Mouse (Mus musculus) olfactory bulb, adult 2 months (tissue): ENCODE data around the gene Eif4b. TPM values are rescaled to one million over a fixed set of nuclear protein-coding genes. Genes with fewer than 3 reads are reported as not detected.

Experiments
- H3K27ac ChIP-seq: fragments of 200-500 bp; 2 replicates; pipeline ENCODE4 v1.5.1; 2012; ENCODE audit warnings: low read depth, low read length; ENCODE audit not compliant: insufficient read depth
- H3K4me1 ChIP-seq: fragments of 200-500 bp; 2 replicates; pipeline ENCODE4 v1.6.1; 2012; ENCODE audit warnings: low read length; ENCODE audit not compliant: control insufficient read depth, insufficient read depth
- H3K4me3 ChIP-seq: fragments of 200-500 bp; 2 replicates; pipeline ENCODE4 v1.5.1; 2012; ENCODE audit warnings: mild to moderate bottlenecking, low read depth, low read length, moderate library complexity; ENCODE audit not compliant: insufficient read depth
- CTCF ChIP-seq: fragments of 200-500 bp; IDR thresholded peaks from 2 replicates; pipeline ENCODE4 v1.5.1; 2012; ENCODE audit warnings: low read depth, mild to moderate bottlenecking, low read length, moderate library complexity; ENCODE audit not compliant: insufficient read depth
- POLR2A ChIP-seq: fragments of 200-500 bp; IDR thresholded peaks from 2 replicates; pipeline ENCODE4 v1.6.1; 2012; ENCODE audit warnings: mild to moderate bottlenecking, low read depth, low read length, moderate library complexity; ENCODE audit not compliant: insufficient read depth
- WGBS: fragments of 180-500 bp; shearing (Covaris S2); methylation state at CpG from one replicate; pipeline ENCODE4 v1.1.7; 2018; 5-methylcytosine and 5-hydroxymethylcytosine counted together
- polyA plus RNA-seq: library from polyadenylated mRNA; stranded (reverse); fragments of >200 nt; gene quantifications from 2 replicates; pipeline ENCODE4 v1.2.4, GENCODE M21; 2012; ENCODE audit warnings: low replicate concordance; ENCODE audit not compliant: missing spikeins, insufficient read depth, insufficient read length

Gene Eif4b
- polyA plus RNA-seq, 1 experiment: 618 TPM

- no peak overlapping the region for H3K27ac ChIP-seq
- TF ChIP-seq POLR2A: no peak
- no peak for TF ChIP-seq CTCF
- 78% methylated on average over 12 of the region's 12 CpGs for WGBS
- H3K4me1 ChIP-seq: no peaks in the 10 kb centered on the region
- H3K4me3 ChIP-seq: no peak overlapping the region
Measured at GRCm38 (mm10) chr15:102089914-102090585, 16.5 kb downstream of the Eif4b start.

DNA sequence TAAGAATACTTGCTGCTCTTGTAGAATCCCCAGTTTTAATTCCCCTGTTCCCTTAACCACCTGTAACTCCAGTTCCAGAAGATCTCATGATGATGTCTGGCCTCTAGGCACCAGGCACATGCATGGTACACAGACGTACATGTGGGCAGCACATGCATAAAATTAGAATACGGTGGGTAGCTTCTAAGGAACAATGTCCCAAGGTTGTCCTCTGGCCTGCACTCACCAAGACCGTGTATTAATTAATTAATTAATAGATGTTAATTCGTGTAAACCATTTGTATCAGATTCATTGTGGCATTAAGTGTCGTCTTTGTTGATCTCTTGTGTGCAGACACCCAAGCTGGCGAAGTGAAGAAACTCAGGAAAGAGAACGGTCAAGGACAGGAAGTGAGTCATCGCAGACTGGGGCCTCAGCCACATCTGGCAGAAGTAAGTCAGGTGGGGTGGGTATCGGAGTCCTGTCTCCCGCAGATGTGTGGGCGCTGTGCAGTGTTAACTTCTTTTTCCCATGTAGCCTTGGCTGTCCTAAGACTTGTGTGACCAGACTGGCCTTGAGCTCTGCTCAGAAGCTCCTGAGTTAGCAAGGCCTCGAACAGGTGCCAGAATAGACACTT, 17.6 kb downstream of the Eif4b start:
- 77% methylated on average over 12 of the region's 12 CpGs for WGBS

GRCm38 (mm10) chr15:102091688-102092087, 18.1 kb downstream of the Eif4b start:
- H3K4me1 ChIP-seq: no peaks in the 10 kb centered on the region
- H3K4me3 ChIP-seq: no peak overlapping the region
- TF ChIP-seq POLR2A: no peak
- TF ChIP-seq CTCF: no peak
- WGBS: 81% methylated on average over 1 of the region's 1 CpGs
- H3K27ac ChIP-seq: no peak overlapping the region

More for the DNA sequence above, 17.6 kb downstream of the Eif4b start:
- Histone ChIP-seq H3K4me3 (no peak overlapping the region), H3K27ac (no peak overlapping the region), H3K4me1 (no peaks in the 10 kb centered on the region)
- TF ChIP-seq POLR2A: no peak
- TF ChIP-seq CTCF: no peak

- WGBS: 77% methylated on average over 4 of the region's 4 CpGs
- Histone ChIP-seq H3K27ac (no peak overlapping the region), H3K4me3 (no peak overlapping the region), H3K4me1 (peaks cover 2% of the 10 kb centered on the region; the same call in 1 of the 2 replicates)
- TF ChIP-seq POLR2A: no peak
- no peak for TF ChIP-seq CTCF
Measured at GRCm38 (mm10) chr15:102092222-102092621, 18.6 kb downstream of the Eif4b start.

DNA sequence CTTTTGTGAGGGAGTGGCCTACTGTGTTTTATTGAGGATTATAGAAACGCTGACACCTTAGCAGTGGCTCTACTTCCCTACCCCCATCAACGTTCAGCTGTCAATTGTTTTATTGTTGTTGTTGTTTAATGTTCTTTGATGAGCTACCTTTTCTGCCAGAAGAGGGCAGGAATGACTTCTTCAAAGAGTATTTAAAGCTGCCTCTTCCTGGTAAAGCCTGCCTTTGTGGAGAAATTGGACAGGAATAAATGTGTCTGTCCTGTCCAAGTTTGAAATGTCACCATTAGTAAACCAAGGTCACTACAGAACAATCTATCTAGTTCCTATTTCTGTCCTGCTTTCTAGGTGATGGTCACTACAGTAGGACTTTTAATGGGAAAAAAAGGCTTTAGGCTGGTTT, 20.6 kb downstream of the Eif4b start:
- H3K27ac ChIP-seq: no peak overlapping the region
- peaks cover 4% of the 10 kb centered on the region; the same call in 1 of the 2 replicates for H3K4me1 ChIP-seq
- TF ChIP-seq CTCF (no peak), POLR2A (no peak)
- 40% methylated on average over 2 of the region's 2 CpGs for WGBS
- H3K4me3 ChIP-seq: no peak overlapping the region

GRCm38 (mm10) chr15:102094988-102095387, 21.4 kb downstream of the Eif4b start:
- TF ChIP-seq CTCF (no peak), POLR2A (no peak)
- H3K4me1 ChIP-seq: peaks cover 9% of the 10 kb centered on the region; the same call in 1 of the 2 replicates
- 85% methylated on average over 16 of the region's 16 CpGs for WGBS
- H3K27ac ChIP-seq: no peak overlapping the region
- H3K4me3 ChIP-seq: no peak overlapping the region

DNA sequence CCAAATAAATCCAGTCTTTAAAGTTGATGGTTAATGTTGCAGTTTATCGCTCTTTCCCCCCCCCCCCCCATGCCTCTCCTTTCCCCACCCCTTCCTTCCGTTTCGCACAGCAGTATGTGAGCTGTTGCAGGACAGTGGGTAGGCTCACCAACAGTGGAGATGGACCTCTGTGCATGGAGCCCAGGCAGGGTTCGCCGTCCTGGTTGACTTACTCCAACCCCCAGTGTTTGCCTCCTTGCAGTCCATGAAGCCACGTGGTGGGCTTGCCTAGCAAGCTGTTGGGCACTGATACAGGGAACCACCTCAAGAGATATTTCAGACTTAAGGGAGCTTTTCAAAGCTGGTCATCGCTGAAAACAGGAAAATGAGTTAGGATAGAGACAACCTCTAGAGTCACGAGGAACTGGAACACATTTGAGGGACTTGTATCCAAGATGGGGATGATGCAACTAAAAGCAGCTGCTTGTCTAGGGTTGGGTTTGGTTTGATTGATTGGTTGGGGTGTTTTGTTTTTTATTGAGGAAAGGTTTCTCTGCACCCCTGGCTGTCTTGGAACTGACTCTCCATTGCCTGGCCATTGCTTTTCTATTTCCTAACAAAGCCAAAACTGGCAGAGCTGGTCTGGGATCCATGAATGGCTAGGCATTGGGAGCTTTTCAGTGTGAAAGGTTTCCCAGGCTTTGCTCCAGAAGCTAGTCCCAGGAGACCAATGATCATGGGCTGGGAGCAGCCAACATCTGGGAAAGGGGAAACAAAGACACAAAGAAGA, 23.8 kb downstream of the Eif4b start:
- WGBS: 73% methylated on average over 8 of the region's 8 CpGs
- peaks cover 29% of the 10 kb centered on the region for H3K4me1 ChIP-seq
- H3K27ac ChIP-seq: no peak overlapping the region
- H3K4me3 ChIP-seq: no peak overlapping the region
- TF ChIP-seq POLR2A (no peak), CTCF (no peak)

GRCm38 (mm10) chr15:102097991-102098555, 24.5 kb downstream of the Eif4b start:
- H3K4me3 ChIP-seq: no peak overlapping the region
- WGBS: 25% methylated on average over 5 of the region's 5 CpGs
- H3K27ac ChIP-seq: no peak overlapping the region
- TF ChIP-seq CTCF (no peak), POLR2A (no peak)
- H3K4me1 ChIP-seq: peaks cover 36% of the 10 kb centered on the region

DNA sequence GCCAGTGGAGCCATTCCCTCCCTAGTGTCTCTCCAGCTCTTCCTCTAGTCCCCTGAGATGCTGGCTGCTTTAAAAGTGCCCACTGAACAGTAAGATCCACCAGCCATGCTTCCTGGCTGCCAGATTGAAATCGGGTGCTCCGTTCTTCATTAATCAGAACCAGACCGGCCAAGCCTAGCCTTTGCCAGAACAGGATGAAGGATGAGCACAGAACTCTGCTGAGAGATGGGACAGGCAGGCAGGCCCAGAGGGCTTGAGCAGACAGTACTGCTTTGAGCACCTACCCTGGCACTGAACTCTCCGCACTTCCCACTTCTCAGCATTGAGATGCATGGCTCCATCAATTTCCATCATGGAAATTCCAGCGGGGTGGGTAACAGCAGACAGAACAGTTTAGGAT, 25.7 kb downstream of the Eif4b start:
- peaks cover 48% of the 10 kb centered on the region for H3K4me1 ChIP-seq
- no peak overlapping the region for H3K4me3 ChIP-seq
- TF ChIP-seq POLR2A (no peak), CTCF (no peak)
- no peak overlapping the region for H3K27ac ChIP-seq
- 66% methylated on average over 5 of the region's 5 CpGs for WGBS

GRCm38 (mm10) chr15:102099771-102100160, 26.2 kb downstream of the Eif4b start:
- 27% methylated on average over 8 of the region's 8 CpGs for WGBS
- peaks cover 51% of the 10 kb centered on the region for H3K4me1 ChIP-seq
- TF ChIP-seq CTCF (no peak), POLR2A (no peak)

More at GRCm38 (mm10) chr15:102099771-102100160, 26.2 kb downstream of the Eif4b start:
- no peak overlapping the region; the same call in 1 of the 2 replicates for H3K27ac ChIP-seq
- peak overlapping the region; percentile 60 for H3K4me3 ChIP-seq
